Mouse (Mus musculus) frontal cortex, postnatal 36 days (tissue): Measurements from ENCODE around the gene Mettl8.
A peak's percentile ranks its signal among the peaks of the same experiment; 100 is the strongest.

ENCODE experiments used
- DNase-seq, 2 experiments: peaks; one replicate each; pipeline ENCODE4 v3.0.0; 2022; ENCODE audit warnings: low spot score in 2 of 2

The Mettl8 gene

GRCm38 (mm10) chr2:70989201-70990191, 65.9 kb downstream of the Mettl8 start:
- no peak for DNase-seq

GRCm38 (mm10) chr2:70978271-70978670, 77.1 kb downstream of the Mettl8 start:
- DNase-seq: peak in 1 of 2 experiments; percentile 17

GRCm38 (mm10) chr2:70974769-70975168, 80.6 kb downstream of the Mettl8 start:
- no peak for DNase-seq

- no peak for DNase-seq
Observed at GRCm38 (mm10) chr2:70972795-70973518, 82.4 kb downstream of the Mettl8 start.

- no peak for DNase-seq
Observed at GRCm38 (mm10) chr2:70970158-70970741, 85.1 kb downstream of the Mettl8 start.

- no peak for DNase-seq
Observed at GRCm38 (mm10) chr2:70968305-70968704, 87.1 kb downstream of the Mettl8 start.

- no peak for DNase-seq
Observed at GRCm38 (mm10) chr2:70967216-70967615, 88.2 kb downstream of the Mettl8 start.

GRCm38 (mm10) chr2:70964809-70965208, 90.6 kb downstream of the Mettl8 start:
- no peak for DNase-seq

- DNase-seq: no peak
Observed at GRCm38 (mm10) chr2:70962921-70963320, 92.5 kb downstream of the Mettl8 start.

GRCm38 (mm10) chr2:70961086-70961941, 94.1 kb downstream of the Mettl8 start:
- DNase-seq: peak in 1 of 2 experiments; percentile 47

- DNase-seq: no peak
Observed at GRCm38 (mm10) chr2:70960090-70960489, 95.3 kb downstream of the Mettl8 start.

- no peak for DNase-seq
Observed at GRCm38 (mm10) chr2:70959337-70959736, 96.0 kb downstream of the Mettl8 start.

GRCm38 (mm10) chr2:70958536-70958935, 96.8 kb downstream of the Mettl8 start:
- DNase-seq: no peak

- no peak for DNase-seq
Observed at GRCm38 (mm10) chr2:70953616-70954015, 101.8 kb downstream of the Mettl8 start.

GRCm38 (mm10) chr2:70951944-70952343, 103.4 kb downstream of the Mettl8 start:
- no peak for DNase-seq

GRCm38 (mm10) chr2:70944511-70945305, 110.7 kb downstream of the Mettl8 start:
- DNase-seq: no peak

GRCm38 (mm10) chr2:70940826-70941225, 114.6 kb downstream of the Mettl8 start:
- DNase-seq: no peak

- no peak for DNase-seq
Observed at GRCm38 (mm10) chr2:70938844-70939494, 116.4 kb downstream of the Mettl8 start.

- DNase-seq: no peak
Observed at GRCm38 (mm10) chr2:70934772-70935171, 120.6 kb downstream of the Mettl8 start.

GRCm38 (mm10) chr2:70933516-70933915, 121.9 kb downstream of the Mettl8 start:
- no peak for DNase-seq
